Mouse (Mus musculus) right cerebral cortex, postnatal 14 days (tissue): Measurements from ENCODE around the gene Siah1a.

Experiments used
- DNase-seq: peaks from one replicate; pipeline ENCODE4 v3.0.0; 2022

Siah1a gene

DNA sequence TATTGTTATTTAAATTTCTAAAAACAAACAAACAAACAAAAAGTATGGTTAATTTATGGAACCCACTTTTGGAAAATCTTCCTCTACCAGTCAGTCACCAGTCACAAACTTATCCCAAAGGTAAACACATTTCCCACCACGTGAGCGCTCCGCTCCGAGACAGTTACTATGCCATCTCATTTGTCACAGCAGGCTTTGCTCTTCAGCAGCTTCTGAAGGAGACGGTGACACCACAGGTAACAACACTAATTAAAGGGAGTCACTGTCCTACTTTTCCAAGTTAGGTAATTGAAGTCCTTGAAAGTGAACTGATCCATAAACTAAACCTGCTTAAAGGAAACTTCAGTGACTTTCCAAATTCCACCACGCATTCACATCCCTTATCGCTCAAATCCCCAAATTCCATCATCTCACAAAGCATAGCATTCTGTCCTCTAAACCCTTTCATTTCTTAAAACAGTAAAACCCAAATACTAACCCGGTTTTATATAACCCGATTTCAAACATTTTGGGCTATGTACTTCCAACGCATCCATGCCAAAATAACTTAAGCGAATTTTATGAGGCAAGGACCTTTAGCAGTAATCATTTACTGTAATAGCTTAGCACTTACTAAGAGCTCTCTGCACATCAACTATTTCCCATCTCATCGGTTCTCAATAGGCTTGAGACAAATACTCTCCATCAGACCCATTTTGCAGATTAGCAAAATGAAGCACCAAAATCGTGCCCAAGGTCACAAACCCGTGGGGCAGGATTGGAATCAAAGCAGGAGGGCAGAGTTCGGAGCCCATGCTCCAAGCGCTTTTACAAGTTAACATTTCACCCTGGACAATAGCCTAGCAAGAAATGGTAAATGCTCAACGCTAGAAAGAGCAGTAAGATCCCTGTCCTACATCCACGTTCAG is 1.2 kb downstream of the Siah1a start:
- DNase-seq: no peak

DNA sequence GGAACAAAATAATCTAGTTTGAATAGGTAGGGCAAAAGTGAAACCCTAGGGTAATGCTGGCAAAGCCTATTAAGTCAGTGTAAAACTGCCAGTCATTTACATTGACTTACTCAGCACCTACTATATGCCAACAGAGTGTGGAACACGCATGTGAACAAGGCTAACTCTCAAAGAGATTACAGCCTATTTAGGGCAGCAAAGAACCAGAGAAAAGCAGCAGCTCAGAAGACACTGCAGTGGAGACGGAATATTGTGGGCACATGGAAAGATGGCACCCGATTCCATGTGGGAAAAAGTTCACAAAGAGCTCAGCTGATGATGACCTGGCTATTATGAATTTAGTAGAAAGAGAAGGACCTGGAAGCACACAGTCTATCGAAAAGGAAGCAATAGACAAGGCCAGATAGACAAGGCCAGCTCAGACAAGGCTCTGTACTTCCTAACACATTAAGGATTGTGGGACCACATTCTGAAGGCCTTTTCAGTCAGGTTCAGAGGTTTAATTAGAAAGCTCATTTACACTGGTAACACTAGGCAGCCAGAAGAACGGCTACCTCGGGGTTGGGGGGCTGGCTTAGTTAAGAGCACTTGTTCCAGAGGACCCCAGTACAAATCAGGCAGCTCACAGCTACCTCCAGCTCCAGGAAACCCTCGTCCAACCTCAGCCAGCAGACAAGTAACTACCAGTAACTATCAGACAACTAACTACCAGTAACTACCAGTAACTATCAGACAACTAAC is 3.0 kb downstream of the Siah1a start:
- DNase-seq: no peak

DNA sequence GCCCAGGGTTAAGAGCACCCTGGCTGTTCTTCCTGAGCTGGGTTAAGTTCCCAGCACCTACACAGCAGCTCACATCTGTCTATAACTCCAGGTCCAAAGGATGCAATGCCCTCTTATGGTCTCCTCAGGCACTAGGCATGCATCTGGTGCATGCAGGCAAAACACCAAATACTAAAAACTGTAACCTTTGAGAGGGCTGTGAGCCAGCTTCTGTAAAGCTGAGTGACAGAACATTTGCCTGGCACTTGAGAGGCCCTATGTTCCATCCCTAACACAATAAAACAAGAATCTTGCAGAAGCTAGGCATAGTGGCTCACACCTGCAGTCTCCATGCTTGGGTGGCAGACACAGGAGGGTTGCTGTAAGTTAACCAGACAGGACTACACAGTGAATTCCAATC is 4.1 kb downstream of the Siah1a start:
- DNase-seq: no peak

DNA sequence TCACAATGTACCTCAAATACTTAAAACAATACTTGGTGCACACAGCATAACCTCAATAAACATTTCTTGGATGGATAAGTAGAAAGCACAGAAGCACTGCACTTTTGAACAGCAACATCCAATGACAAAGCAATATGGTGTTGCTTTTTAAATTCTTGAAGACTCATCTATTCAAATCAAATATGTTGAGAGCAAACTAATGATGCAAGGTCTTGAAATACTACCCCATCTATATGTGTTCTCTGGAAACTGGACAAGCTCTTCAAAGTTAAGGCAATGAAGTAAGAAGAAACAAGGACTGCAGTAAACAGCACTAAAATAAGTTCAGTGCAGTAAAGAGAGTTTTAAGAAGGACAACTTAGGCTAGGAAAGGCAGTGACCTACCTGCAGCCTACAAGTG is 4.8 kb downstream of the Siah1a start:
- no peak for DNase-seq

DNA sequence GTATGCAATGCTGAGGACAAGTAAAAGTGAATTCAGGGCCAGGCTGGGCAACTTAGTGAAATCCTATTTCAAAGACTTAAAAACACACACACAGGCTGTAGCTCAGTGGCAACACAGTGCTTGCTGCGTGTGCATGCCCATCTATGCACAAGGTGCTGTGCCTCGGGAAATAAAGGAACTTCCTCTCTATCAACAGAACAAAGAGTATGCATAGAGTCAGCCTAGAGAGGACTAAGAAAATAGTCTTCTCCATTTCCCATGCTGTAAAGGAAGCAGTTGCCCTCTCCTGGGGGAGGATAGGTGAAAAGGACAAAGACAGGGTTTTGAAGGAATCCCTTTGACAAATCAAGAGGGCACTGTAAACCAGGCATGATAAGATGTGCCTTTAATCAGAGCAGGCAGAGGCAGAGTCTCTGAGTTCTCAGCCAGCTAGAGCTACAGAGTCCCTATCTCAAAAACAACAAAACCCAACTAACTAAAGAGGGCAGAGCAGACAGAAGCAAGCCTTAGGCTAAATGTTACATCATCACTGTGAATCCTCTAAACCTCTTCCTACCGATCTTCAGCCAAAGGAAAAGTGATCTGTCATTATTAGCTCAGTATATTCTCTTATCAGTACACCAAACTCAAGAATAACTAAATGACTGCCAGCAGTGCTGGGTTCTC is 10.2 kb downstream of the Siah1a start:
- DNase-seq: no peak

DNA sequence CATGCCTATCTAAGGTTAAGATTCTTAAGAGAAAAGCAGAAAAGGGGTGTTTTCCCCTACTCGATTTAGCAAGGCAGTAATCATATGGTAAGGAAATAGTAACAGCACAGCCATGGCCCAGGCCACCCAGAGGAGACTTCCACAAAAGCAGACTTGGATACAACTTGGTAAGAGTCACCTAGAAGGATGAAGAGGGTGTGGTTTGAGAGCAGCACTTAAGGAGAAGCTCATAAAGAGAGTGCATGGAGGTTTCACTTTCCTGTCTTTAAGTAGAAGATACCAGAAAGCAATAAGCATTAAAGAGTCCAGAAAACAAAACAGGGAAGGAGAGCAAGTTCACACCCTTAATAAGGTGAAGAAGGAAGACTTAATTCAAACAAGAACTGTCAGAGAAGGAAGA is 10.8 kb downstream of the Siah1a start:
- no peak for DNase-seq

DNA sequence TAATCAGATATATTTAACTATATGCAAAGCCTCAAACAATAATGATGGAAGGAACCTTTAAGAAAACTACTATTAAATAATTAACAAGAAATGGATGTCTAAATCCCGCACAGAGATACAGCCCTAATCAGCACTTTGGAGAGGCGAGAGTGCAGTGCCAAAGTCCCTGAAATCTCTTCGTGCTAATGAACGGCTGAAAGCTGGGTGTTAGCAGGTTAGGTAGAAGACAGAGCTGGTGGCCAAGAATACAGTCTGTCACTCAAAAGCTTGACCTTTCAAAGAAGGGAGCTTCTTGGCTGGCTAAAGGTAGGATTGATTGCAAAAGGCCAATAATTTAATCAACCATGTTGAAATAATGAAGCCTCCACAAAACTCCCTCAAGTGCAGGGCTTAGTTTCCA is 11.6 kb downstream of the Siah1a start:
- DNase-seq: no peak

DNA sequence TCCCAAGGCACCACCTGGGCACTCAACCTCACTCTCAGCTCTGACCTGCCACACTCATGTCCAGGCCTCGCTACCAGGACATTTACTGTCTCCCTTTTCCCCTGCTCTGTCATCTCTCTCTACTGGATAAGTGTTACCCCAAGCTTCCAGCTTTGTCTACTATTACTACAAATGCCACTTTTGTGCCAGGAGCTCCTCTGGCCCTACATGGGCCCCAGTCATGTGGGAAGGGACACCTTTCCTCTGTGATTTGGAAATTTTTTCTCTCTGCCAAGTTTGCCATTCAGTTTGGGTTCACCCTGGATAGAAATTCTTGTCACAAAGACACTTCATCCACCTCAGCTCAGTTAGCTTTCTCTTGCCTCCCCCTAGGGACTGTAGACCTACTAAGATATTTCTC is 14.9 kb downstream of the Siah1a start:
- no peak for DNase-seq

DNA sequence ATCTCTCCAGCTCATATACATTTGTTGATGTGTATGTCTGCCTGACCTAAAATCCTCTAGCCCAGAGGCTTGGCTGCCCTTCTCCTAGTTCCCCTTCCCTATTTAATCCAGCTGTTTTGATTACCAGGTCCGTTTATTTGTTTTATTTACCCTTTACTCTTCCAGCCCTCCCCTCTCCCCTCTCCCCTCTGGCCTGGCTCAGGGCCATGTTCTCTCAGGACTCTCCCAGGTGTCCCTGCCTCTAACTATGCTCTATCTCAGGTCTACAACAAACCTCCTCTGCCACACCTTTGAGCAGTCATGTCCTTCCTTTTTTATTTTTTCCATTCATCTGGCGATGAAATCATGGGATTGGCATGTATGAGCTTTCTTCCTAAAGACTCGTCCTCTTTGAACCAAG is 15.4 kb downstream of the Siah1a start:
- DNase-seq: no peak

DNA sequence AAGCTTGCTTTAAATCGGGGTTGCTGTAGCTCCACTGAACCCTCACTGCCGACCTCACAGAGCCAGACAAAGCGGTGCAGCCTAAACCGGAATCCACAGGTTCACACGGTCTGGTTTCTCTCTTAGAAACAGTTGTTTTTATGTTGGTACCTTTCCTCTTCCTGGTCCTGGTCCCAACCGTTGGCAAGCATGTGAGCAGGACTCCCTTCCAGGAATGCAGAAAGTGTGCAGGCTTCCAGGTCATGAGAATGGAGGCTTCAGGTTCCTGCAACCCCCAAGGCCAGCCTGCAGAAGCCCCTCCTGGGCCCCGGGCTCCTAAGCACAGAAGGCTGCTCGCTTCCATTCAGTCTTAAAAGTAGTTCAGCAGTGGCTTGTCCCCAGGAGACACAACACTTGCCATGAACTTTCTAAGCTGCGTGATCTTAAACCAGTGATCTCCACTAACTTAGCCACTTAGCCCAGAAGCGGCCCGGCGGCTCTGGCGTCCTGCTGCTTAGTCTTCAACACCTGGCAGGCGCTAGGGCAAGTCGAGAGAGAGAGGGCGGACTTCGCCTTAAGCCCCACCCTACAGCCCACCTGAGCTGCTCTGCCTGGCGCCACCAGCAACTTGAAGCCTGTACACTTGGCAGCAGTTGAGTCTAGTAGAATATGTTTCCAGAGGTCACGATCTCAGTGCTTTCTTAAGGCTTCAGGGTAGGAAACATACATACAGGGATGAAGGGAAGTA is 17.3 kb downstream of the Siah1a start:
- DNase-seq: no peak

DNA sequence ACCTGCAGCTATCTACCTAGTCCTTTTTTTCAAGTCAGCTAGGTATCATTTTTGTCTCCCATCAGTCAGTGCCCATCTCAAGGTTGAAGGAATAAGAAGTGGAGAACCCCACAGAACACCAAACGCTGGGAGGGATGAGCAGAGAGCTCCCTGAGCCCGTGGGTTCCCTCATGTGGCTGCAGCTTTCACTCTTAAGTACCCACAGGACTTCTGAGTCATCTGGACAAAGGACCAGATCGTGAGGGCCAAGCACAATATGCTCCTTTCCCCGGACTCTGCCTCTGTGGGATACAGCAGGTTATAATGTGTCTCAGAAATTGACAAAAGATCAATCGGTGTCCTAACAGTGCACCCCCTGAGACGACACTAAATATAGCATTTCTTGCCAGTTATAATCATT is 18.8 kb downstream of the Siah1a start:
- DNase-seq: no peak

DNA sequence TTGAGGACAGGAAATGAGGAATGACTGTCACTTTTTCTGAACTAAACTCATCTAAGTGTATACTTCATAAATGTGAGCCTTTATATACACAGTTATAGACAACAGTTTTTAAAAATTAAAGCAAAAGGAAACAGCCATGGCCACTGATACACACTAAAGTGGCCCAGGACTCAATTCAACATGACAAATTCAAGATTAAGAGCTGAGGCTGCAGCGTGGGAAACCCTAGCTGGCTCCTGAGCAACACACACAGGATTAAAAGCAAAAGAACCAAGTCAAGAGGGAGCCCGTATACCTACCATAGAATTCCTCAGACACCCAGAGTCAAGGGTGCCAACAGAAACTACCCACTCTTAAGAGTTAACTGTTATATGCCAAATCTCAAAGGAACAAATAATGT is 24.2 kb downstream of the Siah1a start:
- no peak for DNase-seq

DNA sequence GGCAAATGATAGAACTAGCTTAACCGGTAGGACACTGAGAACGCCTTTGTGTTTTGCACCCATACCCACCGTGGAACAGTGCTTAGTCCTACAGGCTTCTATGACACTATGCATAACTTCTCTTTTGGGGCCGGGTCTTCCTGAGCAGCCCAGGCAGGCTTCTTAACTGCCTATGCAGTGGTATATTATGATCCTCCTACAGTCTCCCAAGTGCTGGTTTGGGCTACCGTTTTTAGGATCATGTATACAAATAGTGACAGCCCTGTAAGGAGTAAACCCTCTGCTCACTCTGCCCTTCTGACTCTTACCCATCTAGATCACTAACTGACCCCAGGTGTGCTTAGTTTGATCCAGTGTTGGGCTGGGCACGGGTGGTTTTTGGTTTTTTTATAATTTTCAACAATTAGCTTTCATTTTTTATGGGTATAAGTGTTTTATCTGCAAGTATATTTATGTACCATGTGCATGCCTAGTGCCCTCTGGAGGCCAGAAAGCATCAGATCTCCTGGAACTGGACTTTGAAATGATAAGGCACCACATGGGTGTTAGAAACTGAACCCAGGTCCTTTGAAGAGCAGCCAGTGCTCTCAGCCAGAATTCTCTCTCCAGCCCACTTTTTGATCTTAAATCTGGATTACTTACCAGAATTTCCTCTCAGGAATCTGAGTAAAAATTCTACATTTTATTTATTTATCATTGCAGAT is 24.8 kb downstream of the Siah1a start:
- no peak for DNase-seq

DNA sequence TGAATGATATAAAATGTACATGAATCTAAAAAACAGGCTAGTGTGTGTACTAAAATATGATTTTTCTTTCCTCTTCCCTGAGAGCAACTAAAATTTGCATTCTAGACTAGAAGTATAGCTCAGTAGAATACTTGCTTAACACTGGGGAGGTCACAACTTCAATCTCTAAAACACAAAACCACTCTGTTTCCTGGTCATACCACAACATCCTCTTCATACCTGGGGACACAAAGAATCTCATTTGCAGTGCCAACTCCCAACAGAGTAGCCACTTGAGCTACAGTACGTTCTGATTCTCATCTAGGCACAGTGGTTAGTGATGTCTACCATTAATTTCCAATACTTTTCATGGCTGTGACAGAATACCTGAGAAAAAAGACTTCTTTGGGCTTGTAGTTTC is 26.4 kb downstream of the Siah1a start:
- DNase-seq: no peak

DNA sequence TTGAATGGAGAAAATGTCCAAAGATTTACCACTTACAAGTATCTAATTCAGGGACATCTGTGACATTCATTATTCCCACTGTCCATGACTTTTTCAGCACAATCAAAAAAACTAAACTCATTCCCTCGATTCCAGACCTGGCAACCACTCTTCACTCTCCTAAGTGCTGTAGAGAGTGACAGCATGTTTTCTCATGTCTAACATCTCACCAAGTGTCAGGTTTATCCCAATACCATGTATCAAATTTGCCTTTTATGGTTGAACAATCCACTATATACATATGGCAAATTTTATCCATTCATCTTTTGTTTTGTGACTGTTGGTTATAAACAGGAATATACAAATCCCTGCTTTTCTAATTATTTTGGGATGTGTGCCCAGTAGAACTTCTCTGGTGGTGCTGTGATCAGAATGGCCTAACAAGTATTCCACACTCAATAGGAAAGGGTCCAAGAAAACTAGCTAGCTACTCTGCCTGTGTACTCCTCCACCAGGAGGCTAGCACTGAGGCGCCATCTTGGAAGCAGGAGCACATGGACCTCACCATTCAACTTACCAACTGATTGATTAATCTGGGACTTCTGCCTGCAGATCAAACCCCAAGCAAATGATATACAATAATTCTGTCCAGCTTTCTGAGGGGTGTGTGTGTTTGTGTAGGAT is 27.3 kb downstream of the Siah1a start:
- DNase-seq: no peak

DNA sequence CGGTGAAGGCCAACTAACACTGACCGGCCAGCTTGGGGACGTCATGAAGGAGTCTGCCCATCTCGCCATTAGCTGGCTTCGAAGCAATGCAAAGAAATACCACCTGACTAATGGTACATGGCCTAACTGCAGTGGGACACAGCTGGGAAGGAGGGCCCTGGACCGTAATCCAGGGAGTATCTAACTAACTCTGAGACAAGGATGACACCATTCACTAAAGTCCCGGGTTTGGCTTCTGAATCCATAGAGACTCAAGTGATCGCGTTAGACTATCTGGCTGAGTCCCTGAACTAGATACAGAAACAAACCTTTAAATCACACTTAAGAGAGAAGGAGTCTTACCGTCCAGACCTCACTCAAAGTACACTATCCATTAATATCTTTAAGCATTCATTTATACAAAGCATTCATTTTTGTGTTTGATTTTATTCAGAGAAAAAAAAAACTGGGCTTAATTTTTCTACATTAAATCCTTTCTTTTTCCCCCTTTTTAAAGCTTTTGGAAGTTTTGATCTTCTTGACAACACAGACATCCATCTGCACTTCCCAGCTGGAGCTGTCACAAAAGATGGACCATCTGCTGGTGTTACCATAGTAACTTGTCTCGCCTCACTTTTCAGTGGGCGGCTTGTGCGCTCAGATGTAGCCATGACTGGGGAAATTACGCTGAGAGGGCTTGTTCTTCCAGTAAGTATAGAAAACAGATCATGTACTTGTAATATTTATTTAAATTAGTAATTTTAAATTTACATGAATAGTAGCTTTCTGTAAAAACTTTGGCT is 32.1 kb downstream of the Siah1a start:
- DNase-seq: peak; percentile 49

DNA sequence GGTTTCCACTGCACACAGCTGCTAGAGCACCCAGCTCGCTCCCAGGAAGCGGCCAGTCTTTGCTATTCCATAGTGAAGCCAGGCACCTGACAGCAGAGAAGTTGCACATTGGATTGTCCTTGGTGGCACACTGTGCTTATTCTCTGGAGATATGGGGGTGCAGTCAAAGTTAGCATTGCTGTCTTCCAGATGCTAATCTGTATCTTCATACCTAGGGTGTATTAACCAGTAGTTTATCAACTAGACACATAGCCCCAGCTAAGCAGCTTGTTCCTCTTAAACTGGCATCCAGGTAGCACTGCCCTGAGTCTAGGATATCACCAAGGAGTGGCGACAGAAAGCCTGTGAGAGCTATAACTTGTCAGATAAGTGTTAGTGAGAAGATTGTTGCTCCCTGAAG is 33.1 kb downstream of the Siah1a start:
- DNase-seq: no peak

DNA sequence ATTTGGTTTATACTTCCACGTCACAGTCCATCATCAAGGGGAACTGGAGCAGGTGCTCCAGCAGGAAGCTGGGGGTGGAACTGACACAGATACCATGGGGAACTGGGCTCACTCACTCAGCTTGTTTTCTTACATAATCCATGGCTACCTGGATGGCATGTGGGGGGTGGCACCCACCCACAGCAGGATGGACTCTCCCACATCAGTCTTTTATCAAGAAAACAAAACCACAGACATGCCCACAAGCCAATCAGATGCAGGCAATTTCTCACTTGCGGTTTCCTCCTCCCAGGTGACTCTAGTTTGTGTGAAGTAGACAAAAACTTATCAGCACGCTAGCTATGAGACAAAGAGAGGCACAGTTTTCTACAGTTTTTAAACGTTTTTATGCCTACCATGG is 37.9 kb downstream of the Siah1a start:
- DNase-seq: no peak

DNA sequence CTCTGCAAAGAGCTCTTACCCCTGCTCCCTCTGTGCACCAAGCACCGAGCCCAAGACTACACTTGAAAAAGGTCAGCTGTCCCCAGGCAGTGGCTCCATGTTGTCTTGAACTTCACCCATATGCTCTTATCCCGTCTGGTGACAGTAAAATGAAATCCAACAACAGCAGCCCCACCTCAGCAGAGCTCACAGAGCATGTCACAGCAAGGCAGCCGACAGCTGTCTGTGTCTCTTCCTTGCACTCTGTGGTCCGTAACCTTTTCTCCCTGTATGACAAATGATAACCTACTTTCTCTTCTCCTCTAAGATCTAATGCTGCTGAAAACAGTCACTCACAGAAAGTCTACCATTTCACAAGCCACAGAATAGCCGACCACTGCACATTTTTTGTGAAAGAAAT is 39.0 kb downstream of the Siah1a start:
- no peak for DNase-seq

DNA sequence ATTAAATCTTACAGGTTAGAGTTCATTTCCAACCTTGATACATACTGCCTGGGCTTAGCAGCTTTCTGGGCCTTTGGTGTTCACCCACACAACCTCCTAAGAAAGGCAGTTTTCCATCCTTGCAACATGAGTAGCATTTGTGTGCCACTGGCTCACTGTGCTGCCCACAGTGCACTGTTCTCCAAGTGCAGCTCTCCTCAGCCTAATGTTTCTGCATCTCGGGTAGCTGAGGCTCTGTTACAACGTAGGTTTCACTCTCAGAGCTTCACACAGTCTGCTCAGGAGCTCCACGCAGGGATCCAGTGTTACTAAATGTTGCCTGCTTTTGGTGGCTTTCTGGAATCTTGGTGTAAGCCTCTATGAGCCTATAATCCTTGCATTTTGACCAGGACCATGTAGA is 40.4 kb downstream of the Siah1a start:
- DNase-seq: no peak

DNA sequence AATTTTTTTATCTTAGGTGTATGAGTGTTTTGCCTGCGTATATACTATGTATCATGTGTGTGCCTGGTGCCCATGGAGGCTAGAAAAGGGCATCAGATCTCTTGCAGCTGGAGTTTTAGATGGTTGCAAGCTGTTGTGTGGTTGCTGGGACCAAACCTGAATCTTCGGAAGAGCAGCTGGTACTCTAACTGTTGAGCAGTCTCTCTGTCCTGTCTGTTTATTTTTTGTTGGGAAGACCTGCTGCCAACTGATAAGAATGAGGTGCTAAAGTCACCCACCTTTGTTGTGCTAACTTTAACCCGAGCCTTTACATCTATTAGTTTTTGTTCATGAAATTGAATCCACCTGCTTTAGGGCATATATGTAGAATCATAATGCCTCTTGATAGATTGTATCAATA is 43.3 kb downstream of the Siah1a start:
- no peak for DNase-seq
